Mouse (Mus musculus) megakaryocyte, embryonic 14.5 days (primary cell): ENCODE results near the gene Gm42791. TPM values are rescaled to one million over a fixed set of nuclear protein-coding genes. Genes with fewer than 3 reads are reported as not detected.

Experiments
- H3K27me3 ChIP-seq: replicated peaks from 2 replicates; pipeline ENCODE3; 2012; ENCODE audit warnings: inconsistent platforms
- H3K36me3 ChIP-seq: replicated peaks from 2 replicates; pipeline ENCODE3; 2012; ENCODE audit warnings: low read length, inconsistent platforms, mixed read lengths
- H3K4me1 ChIP-seq: 2 replicates; pipeline ENCODE4 v1.6.1; 2012; ENCODE audit warnings: inconsistent platforms
- H3K4me3 ChIP-seq: replicated peaks from 2 replicates; pipeline ENCODE3; 2012; ENCODE audit warnings: moderate library complexity, mild to moderate bottlenecking, inconsistent platforms
- H3K9me3 ChIP-seq: 2 replicates; pipeline ENCODE4 v1.6.1; 2012; ENCODE audit warnings: inconsistent platforms
- FLI1 ChIP-seq: IDR thresholded peaks from 2 replicates; pipeline ENCODE4 v1.6.1; 2012; ENCODE audit warnings: low read length, inconsistent platforms, mixed read lengths
- GATA1 ChIP-seq: IDR thresholded peaks from 3 replicates; pipeline ENCODE4 v1.6.1; 2012; ENCODE audit warnings: mixed read lengths, low read length, inconsistent platforms, borderline replicate concordance
- polyA plus RNA-seq: library from polyadenylated mRNA; stranded (reverse); fragments of >175 nt; gene quantifications from 2 replicates; pipeline ENCODE4 v1.2.3, GENCODE M21; 2012; ENCODE audit warnings: low replicate concordance; ENCODE audit not compliant: insufficient read depth

Gene Gm42791
- polyA plus RNA-seq, 1 experiment, result not detected

GRCm38 (mm10) chr5:148897069-148897702 is 97.8 kb downstream of the Gm42791 start:
- H3K4me1 ChIP-seq, result peaks cover 40% of the 10 kb centered on the region
- H3K4me3 ChIP-seq, result peak overlapping the region; percentile 88
- 0 out of 2 replicates have a peak, but pooled peaks cover 3% of the 10 kb centered on the region for H3K9me3 ChIP-seq

GRCm38 (mm10) chr5:148896515-148896914 is 98.4 kb downstream of the Gm42791 start:
- Histone ChIP-seq H3K27me3 (no peaks in the 10 kb centered on the region), H3K9me3 (0 out of 2 replicates have a peak, but pooled peaks cover 3% of the 10 kb centered on the region), H3K4me1 (peaks cover 40% of the 10 kb centered on the region), H3K4me3 (no peak overlapping the region), H3K36me3 (peaks cover 62% of the 10 kb centered on the region)
- TF ChIP-seq FLI1 (no peak), GATA1 (no peak)

More at GRCm38 (mm10) chr5:148897069-148897702, 97.8 kb downstream of the Gm42791 start:
- no peaks in the 10 kb centered on the region for H3K27me3 ChIP-seq
- H3K36me3 ChIP-seq, result peaks cover 61% of the 10 kb centered on the region
- TF ChIP-seq GATA1 (no peak), FLI1 (no peak)

GRCm38 (mm10) chr5:148895833-148896232 is 99.1 kb downstream of the Gm42791 start:
- H3K4me3 ChIP-seq, result no peak overlapping the region
- H3K36me3 ChIP-seq, result peaks cover 63% of the 10 kb centered on the region
- H3K4me1 ChIP-seq, result peaks cover 40% of the 10 kb centered on the region
- TF ChIP-seq GATA1 (no peak), FLI1 (no peak)
- 0 out of 2 replicates have a peak, but pooled peaks cover 3% of the 10 kb centered on the region for H3K9me3 ChIP-seq
- H3K27me3 ChIP-seq, result no peaks in the 10 kb centered on the region

GRCm38 (mm10) chr5:148895034-148895433 is 99.9 kb downstream of the Gm42791 start:
- H3K4me3 ChIP-seq, result no peak overlapping the region
- H3K9me3 ChIP-seq, result peaks cover 8% of the 10 kb centered on the region
- no peaks in the 10 kb centered on the region for H3K27me3 ChIP-seq
- TF ChIP-seq GATA1, result no peak
- no peak for TF ChIP-seq FLI1
- peaks cover 40% of the 10 kb centered on the region for H3K4me1 ChIP-seq
- peaks cover 67% of the 10 kb centered on the region for H3K36me3 ChIP-seq

GRCm38 (mm10) chr5:148890237-148890636 is 104.7 kb downstream of the Gm42791 start:
- no peaks in the 10 kb centered on the region for H3K27me3 ChIP-seq
- no peak for TF ChIP-seq GATA1
- TF ChIP-seq FLI1, result no peak
- peaks cover 22% of the 10 kb centered on the region for H3K4me1 ChIP-seq
- H3K4me3 ChIP-seq, result no peak overlapping the region
- peaks cover 8% of the 10 kb centered on the region for H3K9me3 ChIP-seq
- peaks cover 85% of the 10 kb centered on the region for H3K36me3 ChIP-seq

GRCm38 (mm10) chr5:148888032-148888431 is 106.9 kb downstream of the Gm42791 start:
- peaks cover 83% of the 10 kb centered on the region for H3K36me3 ChIP-seq

GRCm38 (mm10) chr5:148885821-148886609 is 108.9 kb downstream of the Gm42791 start:
- H3K4me1 ChIP-seq, result peaks cover 14% of the 10 kb centered on the region
- peaks cover 78% of the 10 kb centered on the region for H3K36me3 ChIP-seq
- peaks cover 8% of the 10 kb centered on the region for H3K9me3 ChIP-seq
- TF ChIP-seq GATA1 (no peak), FLI1 (no peak)
- no peak overlapping the region for H3K4me3 ChIP-seq
- no peaks in the 10 kb centered on the region for H3K27me3 ChIP-seq

More at GRCm38 (mm10) chr5:148888032-148888431, 106.9 kb downstream of the Gm42791 start:
- no peak overlapping the region for H3K4me3 ChIP-seq
- H3K9me3 ChIP-seq, result peaks cover 8% of the 10 kb centered on the region
- H3K27me3 ChIP-seq, result no peaks in the 10 kb centered on the region
- TF ChIP-seq FLI1, result no peak
- TF ChIP-seq GATA1, result no peak
- H3K4me1 ChIP-seq, result peaks cover 14% of the 10 kb centered on the region

- peaks cover 14% of the 10 kb centered on the region for H3K4me1 ChIP-seq
- no peaks in the 10 kb centered on the region for H3K9me3 ChIP-seq
- no peaks in the 10 kb centered on the region for H3K27me3 ChIP-seq
- peaks cover 74% of the 10 kb centered on the region for H3K36me3 ChIP-seq
- TF ChIP-seq GATA1 (no peak), FLI1 (no peak)
- H3K4me3 ChIP-seq, result no peak overlapping the region
Measured at GRCm38 (mm10) chr5:148883671-148884070, 111.3 kb downstream of the Gm42791 start.

- H3K27me3 ChIP-seq, result no peaks in the 10 kb centered on the region
- no peak for TF ChIP-seq GATA1
- TF ChIP-seq FLI1, result no peak
- peaks cover 84% of the 10 kb centered on the region for H3K36me3 ChIP-seq
- no peaks in the 10 kb centered on the region for H3K9me3 ChIP-seq
- H3K4me3 ChIP-seq, result no peak overlapping the region
- H3K4me1 ChIP-seq, result no peaks in the 10 kb centered on the region
Measured at GRCm38 (mm10) chr5:148879218-148879617, 115.7 kb downstream of the Gm42791 start.

GRCm38 (mm10) chr5:148873116-148873515 is 121.8 kb downstream of the Gm42791 start:
- peak overlapping the region; percentile 7 for H3K4me3 ChIP-seq
- no peaks in the 10 kb centered on the region for H3K9me3 ChIP-seq
- H3K36me3 ChIP-seq, result peaks cover 53% of the 10 kb centered on the region
- TF ChIP-seq GATA1, result no peak
- no peak for TF ChIP-seq FLI1
- peaks cover 4% of the 10 kb centered on the region; the same call in 1 of the 2 replicates for H3K4me1 ChIP-seq
- no peaks in the 10 kb centered on the region for H3K27me3 ChIP-seq
